10 mouse cellular contexts compared by ENCODE assay signal in the genomic region with DNA sequence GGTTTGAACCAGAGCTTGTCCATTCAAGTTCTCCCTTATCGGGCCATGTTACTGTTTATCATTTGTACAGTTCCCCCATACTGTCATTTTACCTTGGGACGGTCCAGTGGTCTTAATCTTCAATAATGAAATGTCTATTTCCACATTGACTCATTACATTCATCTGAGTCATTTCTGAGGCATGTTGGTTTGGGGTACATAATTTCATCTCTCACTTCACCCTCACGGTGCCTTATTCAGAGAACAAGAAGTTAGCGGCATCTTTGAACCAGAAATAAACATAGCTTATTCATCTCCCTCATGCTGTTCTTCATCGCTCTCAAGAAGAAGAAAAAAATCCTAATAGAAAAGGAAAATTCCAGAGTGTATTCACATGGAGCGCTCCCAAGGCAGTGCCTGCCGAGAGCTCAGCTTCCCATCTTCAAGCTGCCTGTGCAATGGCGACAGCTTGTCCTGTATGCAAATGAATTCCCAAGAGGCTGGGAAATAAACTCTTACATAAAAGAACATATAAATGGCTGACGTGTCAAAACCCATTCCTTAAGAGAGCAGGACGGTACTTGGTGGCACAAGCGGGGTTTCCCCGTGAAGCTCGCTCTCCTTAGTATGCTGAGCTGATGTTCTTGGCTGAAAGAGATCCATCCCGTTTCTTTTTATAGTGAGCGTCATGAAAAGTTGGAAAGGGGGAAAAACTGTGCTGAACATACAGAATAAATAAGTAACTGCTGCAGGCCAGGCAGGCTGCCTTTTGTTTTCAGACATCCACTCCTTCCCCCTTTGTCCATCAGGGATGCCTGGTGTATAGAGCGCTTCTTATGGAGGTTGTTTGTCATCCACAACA.
DNase-seq lines count a peak whose midpoint lies in the region; ATAC-seq lines count a peak whose summit lies in the region.
"Had no signal": no experiment of that assay in that cellular context is flagged by ENCODE, and none has a peak within 500 bp of the region (broad histone marks: within the 10 kb centered on the region; RNA-seq: fewer than 3 reads in every experiment).

No protein-coding gene starts in this region.

- ATAC-seq in neural tube, embryonic 15.5 days (ENCODE audit: low FRiP score) = no peak
- ATAC-seq in megakaryocyte-erythroid progenitor cell, adult 5-6 weeks (replicated peaks; ENCODE audit: low FRiP score, low TSS enrichment, poor library complexity, severe bottlenecking) = no peak
- no peak for ATAC-seq in erythroblast, adult 5-6 weeks (replicated peaks; ENCODE audit: low FRiP score, poor library complexity, severe bottlenecking)

- no peak overlapping the region for H3K9ac ChIP-seq in neural tube, embryonic 15.5 days (replicated peaks)

- DNase-seq in layer of hippocampus, postnatal 14 days (ENCODE audit: low spot score in 2 of 2) = peak; percentile 30 to 65
- DNase-seq in layer of hippocampus, postnatal 25 days (ENCODE audit: extremely low spot score in 1 of 2, low spot score in 1 of 2) = no peak
- DNase-seq in forebrain, embryonic 10.5 days (ENCODE audit: extremely low spot score, low spot score) = no peak
- peak; percentile 51 to 68 for DNase-seq in left cerebral cortex, adult 9 months (ENCODE audit: low spot score in 2 of 2)
- DNase-seq in cerebellum, adult 11-12 months = no peak
- DNase-seq: kidney, adult 9 months; lung, adult 18-20 months had no signal

- no peaks in the 10 kb centered on the region for H3K36me3 ChIP-seq in forebrain, embryonic 10.5 days (replicated peaks)
- no peaks in the 10 kb centered on the region for H3K36me3 ChIP-seq in neural tube, embryonic 15.5 days

- peaks cover 100% of the 10 kb centered on the region for H3K4me1 ChIP-seq in forebrain, embryonic 10.5 days
- H3K4me1 ChIP-seq in neural tube, embryonic 15.5 days = peaks cover 97% of the 10 kb centered on the region

- H3K4me2 ChIP-seq in neural tube, embryonic 15.5 days = peak overlapping the region; percentile 27; the same call in 1 of the 2 replicates

- H3K27ac ChIP-seq in forebrain, embryonic 10.5 days = peak overlapping the region; percentile 75
- peak overlapping the region; percentile 24; the same call in 1 of the 2 replicates for H3K27ac ChIP-seq in neural tube, embryonic 15.5 days (replicated peaks)

- H3K27me3 ChIP-seq in forebrain, embryonic 10.5 days (ENCODE audit: poor library complexity, severe bottlenecking) = peaks cover 29% of the 10 kb centered on the region; the same call in 1 of the 2 replicates
- no peaks in the 10 kb centered on the region for H3K27me3 ChIP-seq in neural tube, embryonic 15.5 days (replicated peaks)

- H3K9me3 ChIP-seq in forebrain, embryonic 10.5 days = no peaks in the 10 kb centered on the region
- no peaks in the 10 kb centered on the region for H3K9me3 ChIP-seq in neural tube, embryonic 15.5 days (replicated peaks)

- no peak overlapping the region for H3K4me3 ChIP-seq in forebrain, embryonic 10.5 days
- H3K4me3 ChIP-seq in neural tube, embryonic 15.5 days (replicated peaks) = no peak overlapping the region

- 58% methylated on average over 16 of the region's 16 CpGs for WGBS in forebrain, embryonic 10.5 days
- WGBS in neural tube, embryonic 15.5 days = 18% methylated on average over 16 of the region's 16 CpGs

Comparison
In these comparisons a context has a peak if more than half of its experiments do, and no peak if none do; other contexts are left out.
1. DNase-seq: peak in layer of hippocampus, postnatal 14 days (2 of 2) and left cerebral cortex, adult 9 months (2 of 2); none in layer of hippocampus, postnatal 25 days (0 of 2), forebrain, embryonic 10.5 days (single experiment) and cerebellum, adult 11-12 months (single experiment).